Mouse (Mus musculus): ENCODE measurements around the gene Zfand3. TPM values are rescaled to one million over a fixed set of nuclear protein-coding genes. Genes with fewer than 3 reads are reported as not detected.

The Zfand3 gene
- polyA plus RNA-seq, 1 experiment from 2014 or later, result 24.2 TPM

DNA sequence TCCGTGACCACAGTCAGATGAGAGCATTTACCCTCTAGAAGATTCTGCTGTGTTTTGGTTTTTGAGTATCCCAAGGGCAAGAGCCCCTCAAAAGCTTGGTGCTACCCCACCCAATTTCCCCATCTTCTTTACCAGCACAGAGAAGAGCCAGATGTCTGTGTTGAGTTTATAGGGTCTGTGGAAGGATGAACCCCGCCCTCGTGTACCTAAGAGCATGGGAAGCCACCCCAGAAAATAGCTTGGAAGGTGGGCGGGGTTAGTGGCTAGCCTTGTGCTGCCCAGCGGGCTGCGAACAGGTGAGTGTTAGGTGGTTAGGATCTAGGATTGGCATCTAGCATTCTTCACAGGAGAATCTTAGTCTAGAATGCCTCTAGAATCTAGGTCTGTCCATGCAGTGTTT lies 182.6 kb downstream of the Zfand3 start:
- Histone ChIP-seq H3K9me3 (ENCODE audit: control insufficient read depth, low read length) (no peaks in the 10 kb centered on the region), H3K27me3 (replicated peaks; ENCODE audit: control insufficient read depth, insufficient read depth, low read length) (no peaks in the 10 kb centered on the region), H3K27ac (ENCODE audit: low read depth, low read length) (no peak overlapping the region), H3K4me1 (replicated peaks; ENCODE audit: control insufficient read depth, insufficient read depth, low read length) (peaks cover 12% of the 10 kb centered on the region), H3K36me3 (ENCODE audit: control insufficient read depth, insufficient read depth, low read length) (no peaks in the 10 kb centered on the region), H3K4me3 (ENCODE audit: low read depth, low read length) (no peak overlapping the region), H3K4me2 (no peak overlapping the region), H3K9ac (ENCODE audit: low read depth, low read length) (no peak overlapping the region)
- WGBS, result 81% methylated on average over 6 of the region's 6 CpGs
- ATAC-seq (replicated peaks; ENCODE audit: low FRiP score), result no peak
- no peak for DNase-seq (ENCODE audit: low spot score)

DNA sequence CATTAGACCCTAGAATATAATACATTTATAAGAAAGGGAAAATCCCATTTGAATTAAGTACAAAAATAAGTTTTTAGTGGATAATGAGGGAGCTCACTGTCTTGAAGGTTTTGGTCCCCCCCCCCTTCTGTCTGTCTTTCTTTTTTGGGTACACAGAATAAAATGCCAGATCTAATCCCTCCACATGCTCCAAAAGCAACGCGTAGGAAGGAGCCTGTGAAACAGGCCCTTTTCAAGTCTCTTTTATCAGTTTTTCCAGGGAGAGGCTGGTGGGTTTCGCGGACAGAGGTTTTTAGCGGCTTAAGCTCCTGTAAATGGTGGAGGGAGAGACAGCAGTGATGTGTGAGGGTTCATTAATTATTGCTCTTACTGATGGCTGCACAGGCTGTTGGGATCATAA lies 183.0 kb downstream of the Zfand3 start:
- no peak for DNase-seq (ENCODE audit: low spot score)
- WGBS, result 49% methylated on average over 5 of the region's 5 CpGs
- H3K27me3 ChIP-seq (replicated peaks; ENCODE audit: control insufficient read depth, insufficient read depth, low read length), result no peaks in the 10 kb centered on the region
- H3K36me3 ChIP-seq (ENCODE audit: control insufficient read depth, insufficient read depth, low read length), result no peaks in the 10 kb centered on the region
- H3K27ac ChIP-seq (ENCODE audit: low read depth, low read length), result no peak overlapping the region
- no peak overlapping the region for H3K4me2 ChIP-seq
- ATAC-seq (replicated peaks; ENCODE audit: low FRiP score), result no peak
- H3K9me3 ChIP-seq (ENCODE audit: control insufficient read depth, low read length), result no peaks in the 10 kb centered on the region
- no peak overlapping the region for H3K4me3 ChIP-seq (ENCODE audit: low read depth, low read length)
- H3K4me1 ChIP-seq (replicated peaks; ENCODE audit: control insufficient read depth, insufficient read depth, low read length), result peaks cover 12% of the 10 kb centered on the region
- H3K9ac ChIP-seq (ENCODE audit: low read depth, low read length), result no peak overlapping the region

DNA sequence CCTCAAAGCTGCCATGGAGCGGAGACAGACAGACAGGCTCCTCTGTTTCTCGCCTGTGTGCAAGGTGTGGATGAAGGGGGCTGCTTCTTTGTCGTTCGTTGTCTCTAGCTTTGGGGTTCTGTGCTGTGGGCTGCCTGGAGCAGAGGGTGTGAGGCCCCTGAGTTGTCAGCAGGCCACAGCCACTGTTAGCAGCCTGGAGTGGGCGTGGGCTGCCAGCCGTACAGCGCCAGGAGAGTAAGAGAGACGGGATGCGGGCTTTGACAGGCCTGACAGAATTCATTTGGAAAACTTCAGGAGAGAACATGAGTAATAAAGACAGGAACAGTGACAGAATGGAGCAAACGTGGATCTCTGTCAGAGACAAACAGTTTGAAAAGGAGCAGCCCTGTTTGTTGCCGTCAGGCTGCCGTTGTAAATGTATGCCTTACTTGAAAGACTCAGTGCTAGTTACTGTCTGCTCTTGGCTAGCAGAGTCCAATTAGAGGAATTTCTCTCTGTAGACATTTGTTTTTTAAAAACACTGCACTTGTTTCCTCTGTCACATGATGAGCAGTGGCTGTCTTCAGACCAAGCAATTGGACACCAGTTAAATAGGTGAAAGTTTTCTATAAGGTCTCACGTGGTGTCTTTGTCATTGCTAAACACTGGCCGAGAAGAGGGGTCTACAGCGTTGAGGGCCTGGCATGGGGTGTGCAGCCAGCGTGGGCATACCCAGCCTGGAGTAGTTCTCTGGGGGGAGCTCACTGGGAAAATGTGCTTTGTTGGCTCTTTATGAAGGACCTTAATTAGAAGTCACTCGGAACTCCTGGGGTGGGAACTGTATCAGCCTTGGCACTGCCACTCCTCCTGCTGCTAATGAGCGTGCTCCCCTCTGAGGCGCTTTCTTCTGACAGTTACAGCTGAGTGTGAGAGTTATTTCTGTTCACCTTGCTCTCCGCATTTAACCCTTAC lies 183.8 kb downstream of the Zfand3 start:
- no peak overlapping the region for H3K27ac ChIP-seq (ENCODE audit: low read depth, low read length)
- ATAC-seq (replicated peaks; ENCODE audit: low FRiP score) (no peak), DNase-seq (ENCODE audit: low spot score) (peak; percentile 31)
- H3K4me3 ChIP-seq (ENCODE audit: low read depth, low read length), result no peak overlapping the region
- peaks cover 12% of the 10 kb centered on the region for H3K4me1 ChIP-seq (replicated peaks; ENCODE audit: control insufficient read depth, insufficient read depth, low read length)
- no peaks in the 10 kb centered on the region for H3K9me3 ChIP-seq (ENCODE audit: control insufficient read depth, low read length)
- WGBS, result 60% methylated on average over 20 of the region's 20 CpGs
- H3K27me3 ChIP-seq (replicated peaks; ENCODE audit: control insufficient read depth, insufficient read depth, low read length), result no peaks in the 10 kb centered on the region
- no peak overlapping the region for H3K9ac ChIP-seq (ENCODE audit: low read depth, low read length)
- H3K36me3 ChIP-seq (ENCODE audit: control insufficient read depth, insufficient read depth, low read length), result no peaks in the 10 kb centered on the region
- H3K4me2 ChIP-seq, result no peak overlapping the region

DNA sequence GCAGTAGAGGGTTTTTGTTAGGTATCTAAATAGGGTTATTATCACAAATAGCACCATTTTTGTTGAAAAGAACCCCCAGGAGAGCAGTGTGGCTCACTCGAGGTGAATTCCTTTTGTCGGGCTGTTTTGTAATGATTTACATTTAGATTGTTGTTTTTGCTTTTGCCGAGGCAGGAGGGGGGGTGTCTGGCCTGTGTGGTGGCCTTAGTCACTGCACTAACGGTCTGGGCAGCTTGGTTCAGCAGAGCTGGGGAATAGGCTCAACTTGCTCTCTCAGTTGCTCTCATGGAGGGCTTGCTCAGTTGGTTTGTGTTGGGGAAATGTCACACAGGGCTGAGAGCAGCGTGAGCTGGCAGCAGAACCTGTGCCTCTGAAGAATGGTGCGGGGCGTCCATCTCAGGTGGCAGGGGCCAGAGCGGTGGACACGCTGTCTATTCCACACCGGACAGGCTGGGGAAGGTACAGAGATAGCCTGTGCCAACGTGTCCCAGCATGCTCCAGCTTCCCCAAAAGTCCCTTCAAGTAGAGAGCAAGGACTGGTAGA lies 186.6 kb downstream of the Zfand3 start:
- 78% methylated on average over 11 of the region's 11 CpGs for WGBS
- DNase-seq (ENCODE audit: low spot score) (peak; percentile 30), ATAC-seq (replicated peaks; ENCODE audit: low FRiP score) (no peak)
- Histone ChIP-seq H3K4me1 (replicated peaks; ENCODE audit: control insufficient read depth, insufficient read depth, low read length) (peaks cover 17% of the 10 kb centered on the region), H3K9me3 (ENCODE audit: control insufficient read depth, low read length) (no peaks in the 10 kb centered on the region), H3K4me3 (ENCODE audit: low read depth, low read length) (no peak overlapping the region), H3K4me2 (no peak overlapping the region), H3K27ac (ENCODE audit: low read depth, low read length) (no peak overlapping the region), H3K27me3 (replicated peaks; ENCODE audit: control insufficient read depth, insufficient read depth, low read length) (no peaks in the 10 kb centered on the region), H3K9ac (ENCODE audit: low read depth, low read length) (no peak overlapping the region), H3K36me3 (ENCODE audit: control insufficient read depth, insufficient read depth, low read length) (no peaks in the 10 kb centered on the region)

DNA sequence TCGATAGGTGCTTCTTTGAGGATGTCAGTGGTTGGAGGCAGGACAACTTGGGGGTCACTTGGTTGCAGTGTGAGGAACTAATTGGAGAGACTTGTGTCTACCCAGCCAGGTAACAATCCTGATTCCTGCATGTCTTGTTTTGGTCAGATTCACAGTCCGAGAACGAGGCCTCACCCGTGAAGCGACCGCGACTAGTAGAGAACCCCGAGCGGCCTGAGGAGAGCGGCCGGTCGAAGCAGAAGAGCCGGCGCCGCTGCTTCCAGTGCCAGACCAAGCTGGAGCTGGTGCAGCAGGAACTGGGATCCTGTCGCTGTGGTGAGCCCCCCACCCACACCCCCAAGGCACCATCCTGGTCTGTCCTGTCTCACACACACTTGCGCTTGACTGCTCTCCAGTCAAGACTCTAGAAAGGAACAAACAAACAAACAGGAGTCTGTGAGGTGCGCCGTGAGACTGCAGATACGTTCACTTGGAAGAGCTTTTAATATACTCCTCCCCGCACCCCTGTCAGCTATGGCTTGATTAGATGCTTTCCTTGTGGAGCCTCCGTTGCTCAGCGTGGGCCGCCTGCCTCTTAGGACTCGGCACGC lies 188.0 kb downstream of the Zfand3 start:
- Histone ChIP-seq H3K27me3 (replicated peaks; ENCODE audit: control insufficient read depth, insufficient read depth, low read length) (no peaks in the 10 kb centered on the region), H3K27ac (ENCODE audit: low read depth, low read length) (no peak overlapping the region), H3K4me1 (replicated peaks; ENCODE audit: control insufficient read depth, insufficient read depth, low read length) (peaks cover 20% of the 10 kb centered on the region), H3K36me3 (ENCODE audit: control insufficient read depth, insufficient read depth, low read length) (no peaks in the 10 kb centered on the region), H3K4me2 (no peak overlapping the region), H3K9me3 (ENCODE audit: control insufficient read depth, low read length) (no peaks in the 10 kb centered on the region), H3K9ac (ENCODE audit: low read depth, low read length) (no peak overlapping the region), H3K4me3 (ENCODE audit: low read depth, low read length) (no peak overlapping the region)
- ATAC-seq (replicated peaks; ENCODE audit: low FRiP score) (no peak), DNase-seq (ENCODE audit: low spot score) (no peak)
- 93% methylated on average over 26 of the region's 26 CpGs for WGBS

DNA sequence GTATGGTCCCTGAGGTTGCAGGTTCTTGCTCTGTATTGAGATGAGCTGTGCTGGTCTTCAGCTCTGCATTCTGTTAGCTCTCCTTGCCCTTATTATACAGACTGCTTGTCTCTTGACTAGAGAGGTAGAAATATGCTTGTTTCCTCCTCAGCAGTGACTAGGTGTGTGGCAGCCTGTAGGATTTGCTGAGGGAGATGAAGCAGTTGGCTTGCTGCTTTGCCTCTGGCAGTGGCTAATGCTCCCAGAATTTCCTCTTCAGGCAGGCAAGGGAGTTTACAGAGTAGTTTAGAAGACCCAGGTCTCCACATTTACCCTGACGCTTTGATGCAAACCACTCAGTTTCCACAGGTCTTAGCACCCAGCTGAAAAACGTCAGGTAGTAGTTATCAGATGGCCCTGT lies 189.1 kb downstream of the Zfand3 start:
- 55% methylated on average over 2 of the region's 2 CpGs for WGBS
- Histone ChIP-seq H3K9ac (ENCODE audit: low read depth, low read length) (no peak overlapping the region), H3K4me2 (no peak overlapping the region), H3K36me3 (ENCODE audit: control insufficient read depth, insufficient read depth, low read length) (no peaks in the 10 kb centered on the region), H3K9me3 (ENCODE audit: control insufficient read depth, low read length) (no peaks in the 10 kb centered on the region), H3K27ac (ENCODE audit: low read depth, low read length) (no peak overlapping the region), H3K27me3 (replicated peaks; ENCODE audit: control insufficient read depth, insufficient read depth, low read length) (no peaks in the 10 kb centered on the region), H3K4me1 (replicated peaks; ENCODE audit: control insufficient read depth, insufficient read depth, low read length) (peaks cover 19% of the 10 kb centered on the region), H3K4me3 (ENCODE audit: low read depth, low read length) (no peak overlapping the region)
- no peak for DNase-seq (ENCODE audit: low spot score)
- ATAC-seq (replicated peaks; ENCODE audit: low FRiP score), result no peak

DNA sequence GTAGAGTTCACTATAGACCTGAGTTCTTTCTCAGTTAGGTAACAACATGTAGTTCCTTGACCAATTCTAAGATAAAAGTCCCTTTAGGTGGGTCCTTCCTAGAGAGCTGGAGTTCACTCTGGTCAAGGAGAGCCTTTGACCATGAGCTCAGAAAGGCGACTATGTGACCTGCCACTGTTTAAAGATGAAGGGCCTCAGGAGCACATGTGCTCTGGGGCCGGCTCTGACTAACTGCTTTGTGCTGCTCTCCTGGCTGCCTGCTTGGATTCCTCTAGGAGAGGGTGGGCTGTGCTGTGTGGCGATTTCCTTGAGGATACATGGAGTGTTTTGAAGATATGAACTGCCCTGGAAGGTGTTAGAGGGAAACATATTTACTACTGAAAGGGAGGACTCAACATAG lies 189.6 kb downstream of the Zfand3 start:
- no peaks in the 10 kb centered on the region for H3K36me3 ChIP-seq (ENCODE audit: control insufficient read depth, insufficient read depth, low read length)
- H3K4me2 ChIP-seq, result no peak overlapping the region
- DNase-seq (ENCODE audit: low spot score) (no peak), ATAC-seq (replicated peaks; ENCODE audit: low FRiP score) (no peak)
- 74% methylated on average over 3 of the region's 3 CpGs for WGBS
- no peak overlapping the region for H3K27ac ChIP-seq (ENCODE audit: low read depth, low read length)
- H3K9ac ChIP-seq (ENCODE audit: low read depth, low read length), result no peak overlapping the region
- H3K4me1 ChIP-seq (replicated peaks; ENCODE audit: control insufficient read depth, insufficient read depth, low read length), result peaks cover 18% of the 10 kb centered on the region
- no peaks in the 10 kb centered on the region for H3K27me3 ChIP-seq (replicated peaks; ENCODE audit: control insufficient read depth, insufficient read depth, low read length)
- no peaks in the 10 kb centered on the region for H3K9me3 ChIP-seq (ENCODE audit: control insufficient read depth, low read length)
- H3K4me3 ChIP-seq (ENCODE audit: low read depth, low read length), result no peak overlapping the region

DNA sequence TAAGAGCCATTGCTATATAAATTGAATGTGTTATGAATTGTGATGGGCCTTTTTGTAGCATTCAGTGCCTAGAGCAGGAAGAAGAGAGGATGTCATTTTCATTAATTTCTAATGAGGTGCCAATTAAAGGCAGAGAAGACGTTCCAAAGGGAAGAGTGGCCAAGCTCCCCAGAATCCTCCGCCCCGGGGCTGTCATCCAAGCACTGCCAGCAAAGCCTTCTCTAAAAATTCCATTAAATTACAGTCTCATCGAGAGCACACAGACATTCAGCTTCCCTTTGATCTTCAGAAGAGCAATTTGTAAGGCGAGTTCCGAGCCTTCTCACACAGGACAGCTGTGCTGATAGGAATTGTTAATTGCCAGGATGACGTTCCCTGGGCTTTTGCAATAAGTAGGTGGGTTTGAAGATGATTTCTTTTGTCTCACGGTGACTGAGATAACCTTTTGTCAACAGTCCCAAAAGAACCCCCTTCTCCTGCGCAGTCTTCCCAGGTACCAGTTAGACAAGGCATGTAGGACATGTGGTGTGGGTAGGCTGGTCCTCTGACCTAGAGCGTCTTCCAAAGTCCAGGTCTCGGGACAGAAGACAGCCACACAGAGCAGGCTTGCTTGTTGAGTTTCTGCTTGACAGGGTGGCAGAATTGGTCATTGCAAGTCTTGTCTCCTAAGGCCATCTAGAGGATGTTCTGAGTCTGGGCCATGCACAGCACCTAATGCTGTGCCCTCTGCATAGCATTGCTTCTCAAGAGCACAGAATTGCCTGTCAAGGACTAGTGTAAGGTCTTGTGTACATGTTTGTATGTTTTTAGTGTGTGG lies 190.3 kb downstream of the Zfand3 start:
- no peaks in the 10 kb centered on the region for H3K27me3 ChIP-seq (replicated peaks; ENCODE audit: control insufficient read depth, insufficient read depth, low read length)
- DNase-seq (ENCODE audit: low spot score) (no peak), ATAC-seq (replicated peaks; ENCODE audit: low FRiP score) (no peak)
- WGBS, result 66% methylated on average over 11 of the region's 11 CpGs
- H3K27ac ChIP-seq (ENCODE audit: low read depth, low read length), result no peak overlapping the region
- no peaks in the 10 kb centered on the region for H3K36me3 ChIP-seq (ENCODE audit: control insufficient read depth, insufficient read depth, low read length)
- H3K4me3 ChIP-seq (ENCODE audit: low read depth, low read length), result no peak overlapping the region
- no peak overlapping the region for H3K9ac ChIP-seq (ENCODE audit: low read depth, low read length)
- peaks cover 23% of the 10 kb centered on the region for H3K4me1 ChIP-seq (replicated peaks; ENCODE audit: control insufficient read depth, insufficient read depth, low read length)
- H3K4me2 ChIP-seq, result no peak overlapping the region
- H3K9me3 ChIP-seq (ENCODE audit: control insufficient read depth, low read length), result no peaks in the 10 kb centered on the region
